Mouse (Mus musculus) lung, adult 18-20 months (tissue): ENCODE measurements at regions not wholly inside any gene's neighbourhood (a gene's known extent, or its start where the extent isn't known, plus 50 kb on each side); places are given as distances from the start of the nearest gene placed in this dataset.

ENCODE experiments used
- DNase-seq, 2 experiments: peaks; one replicate each; pipeline ENCODE4 v3.0.0; 2022; ENCODE audit warnings: mixed read lengths in 2 of 2

DNA sequence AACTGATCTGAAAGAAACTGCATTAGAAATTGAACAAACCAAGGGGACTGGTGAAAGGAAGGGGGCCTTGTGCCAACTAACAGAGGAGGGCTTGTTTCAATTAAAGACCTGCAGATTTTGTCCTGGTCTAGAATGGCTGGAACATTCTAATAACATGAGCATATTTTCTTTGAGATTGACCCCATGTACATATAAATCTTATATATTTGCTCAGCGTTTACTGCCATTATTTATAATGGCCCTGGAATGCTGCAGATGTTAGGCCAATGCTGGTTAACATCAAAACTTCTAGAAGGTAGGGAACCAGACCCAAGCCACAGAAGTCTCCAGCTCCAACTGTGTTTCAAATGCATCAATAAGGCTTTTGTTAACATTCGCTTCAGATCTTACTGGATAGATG, 326.4 kb downstream of the Tns1 start:
- no peak for DNase-seq

DNA sequence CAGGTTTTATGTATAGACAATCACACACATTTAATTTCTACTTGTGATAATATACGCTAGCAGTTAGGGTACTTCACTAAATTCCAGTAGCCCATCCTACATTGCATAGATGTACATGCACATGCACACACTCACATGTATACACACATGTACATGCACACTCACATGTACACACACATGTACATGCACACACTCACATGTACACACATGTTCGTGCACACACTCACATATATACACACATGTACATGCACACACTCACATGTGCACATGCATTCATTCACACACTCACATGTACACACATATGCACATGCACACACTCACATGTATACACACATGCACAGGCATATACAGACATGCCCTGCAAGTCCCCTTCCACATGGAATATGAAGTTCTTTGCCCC, 326.8 kb downstream of the Tns1 start:
- no peak for DNase-seq

DNA sequence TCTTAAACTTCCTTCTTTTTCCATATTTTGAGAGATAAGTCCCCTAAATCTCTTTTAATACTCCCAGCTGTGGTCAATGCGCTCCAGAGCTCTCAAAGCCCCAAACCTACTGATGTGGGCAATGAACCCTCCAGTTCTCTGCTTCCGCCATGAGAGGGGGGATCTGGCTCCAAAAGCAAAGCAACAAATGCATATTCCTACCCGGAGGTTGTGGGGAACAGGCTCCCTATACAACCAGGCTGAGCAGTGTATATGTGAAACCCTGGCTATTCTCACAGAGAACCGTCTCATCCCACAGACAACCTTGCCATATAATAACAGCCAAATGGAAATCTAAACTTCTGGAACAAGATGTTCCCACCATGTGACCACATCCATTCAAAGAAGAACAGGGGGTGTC, 330.4 kb downstream of the Tns1 start:
- no peak for DNase-seq

DNA sequence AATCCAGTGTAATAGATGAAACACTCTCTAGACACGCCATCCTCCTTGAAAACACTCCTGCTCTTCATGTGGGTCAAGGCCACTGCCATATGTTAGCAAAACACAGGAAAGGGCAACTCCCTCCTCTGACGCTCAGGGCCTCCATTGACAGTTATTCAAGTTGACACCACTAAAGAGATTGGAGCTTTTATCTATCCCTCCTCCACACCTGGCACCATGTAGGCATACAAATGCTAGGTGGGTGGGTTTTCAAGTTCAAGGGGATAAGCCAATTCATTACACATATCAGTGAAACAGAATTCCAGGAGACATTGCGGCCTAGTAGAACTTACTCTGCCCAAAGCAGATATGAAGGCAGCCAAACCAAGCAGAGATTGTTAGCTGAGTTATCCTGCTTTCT, 331.0 kb downstream of the Tns1 start:
- DNase-seq, result peak in 1 of 2 experiments; percentile 16

DNA sequence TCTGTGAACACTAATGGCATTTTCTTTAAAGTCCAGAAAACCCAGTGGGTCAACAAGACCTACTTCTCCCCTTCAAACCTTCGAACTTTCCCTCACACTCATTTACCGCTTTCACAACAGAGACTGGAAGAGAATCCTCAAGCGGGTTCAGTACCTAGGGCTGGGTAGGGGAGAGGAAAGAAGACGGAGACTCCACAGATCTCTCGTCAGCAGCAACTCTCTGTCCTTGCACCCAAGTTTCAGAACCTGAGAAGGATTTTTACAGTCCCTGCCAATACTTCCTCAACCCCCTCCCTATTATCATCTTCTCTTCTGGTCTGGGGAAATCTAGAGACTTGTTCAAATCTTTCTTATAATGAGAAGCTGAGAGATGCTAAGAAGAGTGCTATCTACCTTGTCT, 331.9 kb downstream of the Tns1 start:
- no peak for DNase-seq

DNA sequence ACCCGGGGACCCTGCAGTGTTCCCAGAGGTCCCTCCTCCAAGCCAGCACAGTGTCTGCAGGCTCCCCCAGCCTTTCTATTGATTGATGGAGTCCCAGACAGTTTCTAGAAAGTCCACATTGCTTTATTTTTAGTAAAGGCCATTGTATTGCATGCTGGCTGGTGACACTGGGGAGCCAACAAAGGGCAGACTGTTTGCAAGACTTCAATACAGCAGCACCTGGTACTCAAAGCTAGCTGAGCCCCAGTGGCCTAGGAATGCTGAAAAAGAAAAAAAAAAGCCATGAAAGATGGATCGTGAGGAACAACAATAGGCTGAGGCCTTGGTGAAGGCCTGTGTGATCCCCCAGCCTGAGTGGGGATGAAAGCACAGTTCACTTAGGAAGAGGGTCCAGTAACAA, 336.6 kb downstream of the Tns1 start:
- DNase-seq, result no peak

DNA sequence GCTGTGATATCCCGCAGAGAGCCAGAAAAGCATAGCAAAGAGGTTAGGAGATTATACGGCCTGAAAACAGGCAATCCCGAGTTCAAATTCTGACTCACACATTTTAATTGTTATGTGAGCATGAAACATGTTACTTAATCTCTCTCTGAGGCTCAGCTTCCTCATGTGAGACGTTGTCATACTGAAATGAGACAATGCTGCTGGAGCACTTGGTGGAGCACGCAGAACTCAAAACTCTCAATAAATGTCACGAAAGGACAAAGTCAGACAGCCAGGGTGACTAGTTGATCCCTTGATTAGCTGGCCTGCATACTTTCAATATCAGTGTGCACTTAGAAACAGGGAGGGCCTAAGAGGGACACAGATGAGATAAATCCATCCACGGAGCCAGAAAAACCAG, 337.0 kb downstream of the Tns1 start:
- no peak for DNase-seq

DNA sequence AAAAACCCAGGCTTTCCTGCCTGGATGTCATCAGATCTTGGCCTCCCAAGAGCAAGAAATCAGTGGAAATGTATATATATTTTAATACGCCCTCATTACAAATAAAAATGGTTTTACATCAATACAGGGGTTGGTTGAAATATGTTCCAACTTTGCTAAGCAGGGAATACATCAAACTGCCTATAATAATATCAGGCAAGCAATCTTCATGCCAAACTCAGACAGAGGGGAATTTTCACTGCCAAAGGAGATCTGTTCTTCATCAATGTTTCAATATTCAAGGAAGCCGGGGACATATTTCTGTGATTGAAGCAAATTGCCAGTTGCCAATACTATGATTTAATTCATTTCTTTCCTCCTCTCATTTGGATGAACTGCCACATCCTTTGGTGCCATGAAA, 340.9 kb downstream of the Tns1 start:
- no peak for DNase-seq

DNA sequence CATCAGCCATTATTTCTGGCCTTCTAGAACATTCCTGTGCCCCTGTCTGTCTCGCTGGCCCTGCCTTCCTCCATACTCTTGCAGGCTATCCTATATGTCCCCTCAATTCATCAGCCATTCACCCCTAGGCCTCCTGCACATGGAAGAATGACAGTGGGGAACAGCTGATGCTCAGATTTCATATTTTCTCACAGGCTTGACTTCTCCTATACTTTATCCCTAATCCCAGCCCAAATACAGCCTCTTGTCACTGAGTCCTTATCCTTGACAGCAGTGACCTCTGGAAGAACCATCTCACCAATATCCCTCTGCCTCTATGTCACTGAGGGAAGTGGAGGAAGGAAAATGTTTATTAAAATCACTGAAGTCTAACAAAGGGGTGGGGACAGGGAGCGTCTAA, 341.4 kb downstream of the Tns1 start:
- DNase-seq, result no peak

DNA sequence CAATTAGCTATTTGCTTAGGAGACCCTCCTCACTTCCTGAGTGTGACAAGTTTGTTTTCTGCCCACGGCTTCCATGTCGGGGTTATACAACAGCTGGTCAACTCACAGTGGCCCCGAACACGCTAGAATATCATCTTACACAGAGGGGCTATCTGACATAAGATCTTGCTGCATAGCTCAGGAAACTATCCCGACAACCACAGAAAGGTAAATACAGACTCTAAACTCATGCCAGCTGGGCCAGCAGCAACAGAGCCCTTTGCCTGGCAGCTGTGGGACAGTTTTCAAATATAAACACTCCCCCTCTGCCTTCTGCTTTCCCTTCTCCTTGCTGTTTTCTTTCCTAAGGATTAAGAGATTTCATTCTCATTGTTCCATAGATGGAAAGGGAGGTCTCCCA, 352.5 kb downstream of the Tns1 start:
- no peak for DNase-seq

DNA sequence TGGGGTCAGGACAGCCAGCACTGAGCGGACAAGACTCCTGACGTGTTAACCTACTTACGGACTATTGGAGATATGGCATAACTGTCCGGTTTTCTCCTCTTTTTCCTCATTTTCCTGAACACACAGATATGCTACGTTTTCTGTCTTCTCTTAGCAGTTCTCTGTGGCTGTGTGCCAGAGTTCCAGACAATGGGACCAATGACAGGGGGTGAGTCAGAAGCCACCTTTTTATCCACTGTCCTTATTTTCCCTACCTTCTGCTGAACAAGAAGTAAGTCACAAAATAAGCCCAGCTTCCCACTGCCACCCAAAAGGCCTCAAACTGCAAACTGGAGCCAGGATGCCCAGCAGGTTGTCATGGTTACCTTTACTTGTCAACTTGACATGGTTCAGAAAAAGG, 353.6 kb downstream of the Tns1 start:
- DNase-seq, result no peak

DNA sequence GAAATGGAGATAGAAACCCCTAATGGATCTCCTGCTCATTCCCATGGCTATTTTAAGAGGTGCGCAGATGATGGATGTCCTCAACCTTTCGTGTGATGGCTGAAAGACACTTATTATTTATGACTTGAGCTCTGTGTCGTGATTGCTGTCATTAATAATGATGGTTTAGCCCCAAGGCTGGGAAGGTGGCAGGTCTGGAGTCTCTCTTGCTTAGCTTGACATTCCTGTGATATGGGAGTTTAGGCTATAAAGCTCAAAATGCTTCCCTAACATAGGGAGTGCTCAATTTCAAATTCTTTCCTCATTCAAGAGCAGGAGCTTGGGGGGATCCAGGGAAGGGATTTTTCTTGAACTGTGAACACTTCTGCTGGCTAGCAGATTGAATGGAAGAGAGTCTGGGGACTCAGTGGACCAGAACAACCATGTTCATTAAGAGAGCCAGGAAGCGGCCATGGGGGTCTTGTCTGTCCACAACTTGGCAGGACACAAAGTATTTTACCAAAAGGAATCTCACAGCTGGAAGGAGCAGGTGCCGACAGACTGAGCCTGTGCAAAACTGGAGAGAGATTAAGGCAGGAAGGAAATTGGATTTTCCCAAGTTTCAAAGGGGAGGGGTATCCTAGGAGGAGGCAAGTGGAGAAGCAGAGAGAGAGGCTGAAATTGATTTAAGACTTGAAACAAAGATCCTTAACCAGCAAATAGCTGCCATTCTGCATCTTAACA, 359.5 kb downstream of the Tns1 start:
- no peak for DNase-seq

DNA sequence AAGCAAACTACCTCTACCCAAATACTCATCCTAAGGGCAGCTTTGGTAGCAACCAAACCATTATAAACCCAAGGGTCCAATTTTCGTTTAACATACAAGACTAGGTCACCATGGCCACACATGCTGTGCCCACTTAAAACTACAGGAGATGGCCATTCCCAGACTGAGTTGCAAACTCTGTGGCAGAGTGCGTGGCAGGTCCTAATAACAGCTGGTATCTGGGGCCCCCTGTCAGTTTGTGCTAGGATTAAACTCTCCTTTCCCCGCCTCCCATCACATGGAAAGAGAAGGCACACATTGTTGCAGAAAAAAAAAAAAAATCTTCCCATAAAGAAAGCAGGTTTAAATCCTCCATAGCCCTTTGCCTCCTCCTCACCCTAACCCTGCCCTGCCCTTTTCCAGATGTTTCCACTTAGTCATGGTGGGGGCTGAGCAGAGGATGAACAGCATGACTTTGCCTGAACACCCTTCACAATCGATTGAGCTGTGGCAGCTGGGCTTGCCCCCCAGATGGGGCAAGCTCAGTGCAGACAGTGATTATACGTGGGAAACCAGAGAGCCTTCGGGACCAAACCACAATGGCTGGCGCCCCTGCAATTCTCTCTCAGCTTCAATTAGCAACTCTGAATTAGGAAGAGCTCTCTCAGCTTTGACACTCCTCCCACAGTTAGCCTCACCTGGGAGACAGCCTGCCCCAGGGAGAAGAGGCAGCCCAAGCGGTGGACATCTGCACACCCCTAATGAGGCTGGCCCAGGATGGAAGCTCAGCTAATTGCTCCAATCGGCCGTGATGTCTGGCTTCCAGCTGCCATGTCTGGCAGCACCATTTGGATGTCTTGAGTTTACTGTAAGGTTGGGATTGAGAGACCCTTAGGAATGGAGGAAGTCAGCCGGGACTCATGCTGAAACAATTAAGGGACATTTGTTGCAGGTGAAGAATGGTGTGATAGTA, 365.9 kb downstream of the Tns1 start:
- no peak for DNase-seq

DNA sequence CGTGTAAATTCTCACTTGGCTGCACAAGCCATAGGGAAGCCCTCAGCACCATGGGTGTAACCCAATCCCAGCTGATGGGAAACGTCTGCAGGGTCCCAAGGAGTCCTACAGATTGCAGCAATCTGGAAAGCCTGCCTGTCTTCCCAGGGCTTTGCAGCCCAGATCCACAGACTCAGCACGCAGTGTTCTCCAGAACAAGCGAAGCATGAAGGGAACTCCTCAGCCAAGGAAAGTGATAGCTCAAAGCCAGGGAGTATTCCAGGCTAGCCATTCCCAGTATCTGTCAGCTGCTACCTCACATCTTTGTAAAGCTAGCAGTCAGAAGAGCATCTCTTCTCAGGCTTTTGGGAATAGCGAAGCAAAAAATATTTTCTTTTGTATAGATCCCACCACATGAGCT, 368.5 kb downstream of the Tns1 start:
- no peak for DNase-seq

DNA sequence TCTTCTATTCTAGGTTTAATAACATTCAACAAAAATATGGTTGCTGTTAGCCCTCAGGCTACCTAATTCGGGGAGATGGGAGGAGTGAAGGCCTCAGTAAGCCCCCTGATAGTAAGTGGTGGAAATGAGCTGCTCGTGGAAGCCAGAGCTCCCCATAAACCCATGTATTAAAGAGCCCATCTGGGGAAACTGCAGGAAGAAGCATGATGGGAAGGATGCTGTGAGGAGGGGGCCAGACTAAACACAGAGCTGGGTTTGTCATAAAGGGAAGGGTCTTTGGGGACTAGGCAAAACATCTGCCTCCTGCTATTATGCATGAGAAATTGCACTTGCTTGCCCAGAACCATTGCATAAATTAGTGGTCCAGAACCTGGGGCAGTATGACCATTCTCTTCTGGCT, 369.3 kb downstream of the Tns1 start:
- no peak for DNase-seq

DNA sequence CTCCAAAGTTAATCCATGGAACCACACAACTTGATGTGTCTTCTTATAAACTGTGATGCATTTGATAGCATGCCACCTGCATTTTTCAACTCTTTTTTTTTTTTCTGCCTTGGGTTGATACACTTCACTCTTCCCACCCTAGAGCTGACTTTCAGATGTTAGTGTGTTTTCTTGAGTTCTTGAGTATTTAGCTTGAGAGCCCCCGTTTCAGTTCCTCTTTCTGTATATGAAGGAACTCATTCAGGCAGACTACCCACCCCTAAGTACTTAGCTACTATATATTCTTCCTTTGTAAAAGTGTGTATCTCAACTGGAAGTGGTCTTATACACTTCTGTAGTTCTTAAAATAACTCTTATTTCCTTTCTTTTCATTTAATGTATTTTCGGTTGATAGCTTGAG, 371.1 kb downstream of the Tns1 start:
- DNase-seq, result no peak

DNA sequence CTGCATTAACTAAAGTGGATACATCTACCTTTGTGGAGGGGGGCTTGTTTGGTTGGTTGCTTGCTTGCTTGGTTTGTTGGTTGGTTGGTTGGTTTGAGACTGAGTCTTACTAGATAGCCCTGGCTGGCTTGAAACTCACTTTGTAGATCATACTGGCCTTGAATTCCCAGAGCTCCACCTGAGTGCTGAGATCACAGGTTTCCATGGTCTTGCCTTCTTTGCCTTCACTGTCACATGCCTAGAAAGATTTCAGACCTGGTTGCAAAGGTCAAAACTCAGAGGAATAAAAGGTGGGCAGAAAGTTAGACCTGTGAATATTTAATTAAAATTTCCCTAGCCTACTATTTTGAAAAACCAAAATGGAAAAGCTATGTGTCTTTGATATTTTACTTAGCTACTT, 375.5 kb downstream of the Tns1 start:
- DNase-seq, result no peak

DNA sequence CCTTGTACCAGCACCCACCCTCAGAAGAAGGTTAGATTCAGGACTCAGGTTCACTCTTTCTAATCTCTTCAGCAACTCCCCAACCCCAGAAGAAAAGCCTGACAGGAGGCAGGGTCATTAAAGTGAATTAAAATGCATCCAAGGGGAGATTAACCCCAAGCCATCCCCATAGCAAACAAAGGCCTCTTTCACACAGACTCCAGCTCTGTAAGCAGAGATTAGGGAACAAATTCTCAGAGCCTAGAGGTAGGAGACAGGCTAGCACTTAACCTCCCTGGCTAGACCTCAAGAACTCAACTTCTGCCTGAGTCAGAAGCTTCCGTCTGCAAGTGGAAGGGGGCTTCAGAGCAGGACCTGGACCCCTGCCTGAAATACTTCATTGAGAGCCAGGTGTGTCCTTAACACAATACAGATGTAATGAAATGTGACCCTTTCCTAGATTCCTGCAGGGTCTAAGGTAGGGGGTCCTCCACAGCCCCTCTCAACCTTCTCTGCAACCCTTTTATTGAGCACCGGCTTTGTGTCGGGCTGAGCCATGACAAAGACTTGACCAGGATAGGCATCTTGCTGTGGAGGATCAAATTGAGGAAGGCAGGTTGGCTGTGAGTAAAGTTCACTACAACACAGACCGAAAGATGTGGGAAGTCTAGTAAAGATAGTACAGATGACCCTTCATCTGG, 379.6 kb downstream of the Tns1 start:
- DNase-seq, result no peak

DNA sequence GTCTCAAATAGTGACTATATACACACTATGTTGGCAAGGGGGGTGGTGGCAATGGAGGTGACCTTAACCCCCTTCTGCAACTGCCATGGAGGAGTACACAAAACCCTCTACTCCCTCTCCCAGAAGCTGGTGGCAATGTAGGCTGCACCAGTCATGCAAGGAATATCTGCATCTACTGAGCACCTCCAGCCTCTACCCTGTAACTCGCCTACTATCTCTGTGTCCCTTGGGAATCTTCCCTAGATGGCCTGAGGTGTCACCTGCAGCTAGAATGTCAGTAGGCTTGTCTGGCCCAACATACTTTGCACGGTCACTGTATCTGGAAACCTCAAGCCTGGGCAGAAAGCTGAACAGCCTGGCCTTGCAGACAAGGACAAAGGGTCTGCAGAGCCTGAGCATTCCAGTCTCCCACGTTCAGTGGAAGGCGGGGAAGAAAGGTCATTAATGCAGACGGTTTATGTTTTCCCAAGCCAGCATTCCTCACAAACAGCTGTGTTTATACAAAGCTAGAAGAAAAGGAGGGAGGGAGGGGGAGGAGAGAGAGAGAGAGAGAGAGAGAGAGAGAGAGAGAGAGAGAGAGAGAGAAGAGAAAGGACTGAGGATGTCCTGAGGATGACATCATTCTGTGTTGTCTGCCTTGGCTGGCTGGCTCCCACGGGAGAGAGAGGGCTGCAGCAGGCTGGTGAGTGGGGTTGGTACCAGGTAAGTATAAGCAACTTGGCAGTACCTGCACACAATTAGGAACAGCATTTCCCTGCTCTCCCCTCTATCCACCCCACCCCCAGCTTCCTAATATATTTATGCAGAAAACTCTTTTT, 380.3 kb downstream of the Tns1 start:
- peak in 1 of 2 experiments; percentile 23 for DNase-seq

DNA sequence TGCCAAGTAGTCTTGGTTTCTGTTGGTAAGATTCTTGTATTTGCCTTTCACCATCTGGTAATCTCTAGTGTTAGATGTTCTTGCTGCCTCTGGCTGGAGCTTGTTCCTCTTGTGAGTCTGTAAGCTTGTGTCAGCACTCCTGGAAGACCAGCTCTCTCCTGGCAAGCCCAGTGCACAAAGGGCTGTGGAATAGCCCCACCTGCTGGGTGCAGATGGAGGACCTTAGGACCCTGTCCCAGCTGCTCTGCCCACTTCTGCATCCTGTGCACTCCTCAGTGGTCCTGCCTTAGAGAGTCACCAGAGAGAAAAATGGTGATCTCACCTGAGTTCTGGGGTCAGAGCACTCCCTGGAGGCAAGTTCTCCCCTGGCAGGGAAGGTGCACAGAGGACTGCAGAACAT, 387.2 kb downstream of the Tns1 start:
- DNase-seq, result peak in 1 of 2 experiments; percentile 13

DNA sequence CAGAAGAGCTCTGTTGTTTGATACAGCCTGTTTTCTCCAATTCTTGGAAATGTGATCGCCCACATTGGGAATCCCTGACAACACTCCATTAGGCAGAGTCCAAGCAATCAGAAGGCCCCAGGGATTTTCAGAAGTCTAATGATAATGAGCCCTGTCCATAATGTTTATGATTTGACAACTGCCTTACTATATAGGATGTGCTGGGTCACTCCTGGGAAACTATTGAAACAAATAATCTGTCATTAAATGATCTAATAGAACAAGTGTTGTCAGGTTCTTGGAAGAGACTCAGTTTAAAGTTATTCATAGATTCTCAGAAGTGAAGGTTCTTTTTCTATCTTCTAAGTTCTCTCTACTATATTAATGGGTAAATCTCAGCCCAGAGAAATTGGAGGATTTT, 395.9 kb downstream of the Tns1 start:
- no peak for DNase-seq

DNA sequence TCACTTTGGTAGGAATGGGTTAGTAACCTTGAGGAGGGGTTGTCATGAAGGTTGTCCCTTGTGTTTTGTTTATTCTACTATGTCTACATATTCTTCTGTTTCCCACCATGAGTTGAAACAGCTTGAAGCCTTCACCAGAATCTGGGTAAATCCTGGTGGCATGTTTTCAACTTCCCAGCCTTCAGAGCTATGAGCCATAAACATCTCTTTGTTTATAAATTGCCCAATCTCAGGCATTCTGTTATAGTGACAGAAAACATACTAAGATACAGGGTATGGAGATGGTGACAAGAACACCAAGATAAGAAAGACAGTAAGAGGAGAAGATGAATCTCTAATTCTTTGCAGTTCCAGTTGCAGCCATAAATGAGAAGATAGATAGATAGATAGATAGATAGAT, 396.5 kb downstream of the Tns1 start:
- DNase-seq, result no peak

DNA sequence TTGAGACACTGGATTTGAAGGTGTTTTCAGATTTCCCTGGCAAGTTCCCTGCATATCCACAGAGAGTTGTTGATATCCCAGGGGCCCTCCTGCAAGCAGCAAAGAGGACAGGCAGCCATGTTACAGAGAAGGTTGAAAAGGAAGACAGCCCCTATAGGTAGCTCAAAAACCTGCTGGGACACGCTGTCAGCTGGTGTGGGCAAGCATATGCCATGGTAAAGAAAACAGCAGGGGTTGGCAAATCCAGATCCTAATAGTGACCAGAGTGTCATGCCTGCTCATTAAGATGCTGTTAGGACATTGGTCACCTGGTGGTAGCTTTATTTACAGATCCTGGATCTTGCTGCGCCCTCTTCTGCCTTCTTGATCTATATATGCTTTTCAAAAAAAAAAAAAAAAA, 397.6 kb downstream of the Tns1 start:
- no peak for DNase-seq
